Mouse (Mus musculus): ENCODE measurements around the gene Tspan18. TPM values are rescaled to one million over a fixed set of nuclear protein-coding genes. Genes with fewer than 3 reads are reported as not detected.

Gene Tspan18
- total RNA-seq, 1 experiment = 1.4 TPM

- Histone ChIP-seq H3K4me1 (ENCODE audit: control insufficient read depth in 2 of 2, insufficient read depth in 2 of 2, low read length in 2 of 2, poor library complexity in 1 of 2) (no peaks in the 10 kb centered on the region), H3K27ac (ENCODE audit: insufficient read depth, low read depth, low read length, poor library complexity, severe bottlenecking) (no peak overlapping the region), H3K4me3 (ENCODE audit: insufficient read depth in 1 of 2, low read depth in 1 of 2, low read length in 2 of 2, poor library complexity in 1 of 2, severe bottlenecking in 1 of 2) (no peak overlapping the region), H3K9ac (ENCODE audit: insufficient read depth, low read depth, low read length, poor library complexity, severe bottlenecking) (no peak overlapping the region), H3K9me3 (ENCODE audit: control insufficient read depth, insufficient read depth, low read depth, low read length) (no peaks in the 10 kb centered on the region), H3K36me3 (ENCODE audit: control insufficient read depth, insufficient read depth, low read length, poor library complexity, severe bottlenecking) (no peaks in the 10 kb centered on the region)
- in situ Hi-C loops (cut with MboI; ENCODE audit: low sequenced_read_pairs in 2 of 2, unreplicated experiment in 2 of 2) = loop anchor here in 1 of 2 experiments (10.0 kb wide), 1 partner anchor 106 kb away; no protein-coding TSS in a partner anchor
- TF ChIP-seq HCFC1 (IDR thresholded peaks at IDR 0.05; ENCODE audit: borderline replicate concordance, insufficient read depth, low read length) (no peak), MAFK (IDR thresholded peaks at IDR 0.05; ENCODE audit: insufficient read depth, low read depth, low read length) (no peak), ZC3H11A (IDR thresholded peaks at IDR 0.05; ENCODE audit: borderline replicate concordance, low read depth, low read length) (no peak), ZNF384 (IDR thresholded peaks at IDR 0.05; ENCODE audit: low read depth, low read length) (no peak), CHD2 (IDR thresholded peaks at IDR 0.05; ENCODE audit: low read depth, low read length) (no peak)
- no peak for DNase-seq (ENCODE audit: low read depth, low spot score)
Observed at GRCm38 (mm10) chr2:93331121-93331520, 3.2 kb downstream of the Tspan18 start.

- H3K36me3 ChIP-seq (ENCODE audit: control insufficient read depth, insufficient read depth, low read length, poor library complexity, severe bottlenecking) = no peaks in the 10 kb centered on the region
- in situ Hi-C loops (cut with MboI; ENCODE audit: low sequenced_read_pairs in 2 of 2, unreplicated experiment in 2 of 2) = no loop called here
- no peaks in the 10 kb centered on the region for H3K4me1 ChIP-seq (ENCODE audit: control insufficient read depth in 2 of 2, insufficient read depth in 2 of 2, low read length in 2 of 2, poor library complexity in 1 of 2)
- no peak overlapping the region for H3K9ac ChIP-seq (ENCODE audit: insufficient read depth, low read depth, low read length, poor library complexity, severe bottlenecking)
- H3K27ac ChIP-seq (ENCODE audit: insufficient read depth, low read depth, low read length, poor library complexity, severe bottlenecking) = no peak overlapping the region
- H3K9me3 ChIP-seq (ENCODE audit: control insufficient read depth, insufficient read depth, low read depth, low read length) = no peaks in the 10 kb centered on the region
- no peak for DNase-seq (ENCODE audit: low read depth, low spot score)
- TF ChIP-seq ZC3H11A (IDR thresholded peaks at IDR 0.05; ENCODE audit: borderline replicate concordance, low read depth, low read length) (no peak), ZNF384 (IDR thresholded peaks at IDR 0.05; ENCODE audit: low read depth, low read length) (no peak), HCFC1 (IDR thresholded peaks at IDR 0.05; ENCODE audit: borderline replicate concordance, insufficient read depth, low read length) (no peak), MAFK (IDR thresholded peaks at IDR 0.05; ENCODE audit: insufficient read depth, low read depth, low read length) (no peak), CHD2 (IDR thresholded peaks at IDR 0.05; ENCODE audit: low read depth, low read length) (no peak)
- no peak overlapping the region for H3K4me3 ChIP-seq (ENCODE audit: insufficient read depth in 1 of 2, low read depth in 1 of 2, low read length in 2 of 2, poor library complexity in 1 of 2, severe bottlenecking in 1 of 2)
Observed at GRCm38 (mm10) chr2:93329120-93329519, 5.2 kb downstream of the Tspan18 start.

GRCm38 (mm10) chr2:93327915-93328555 lies 6.3 kb downstream of the Tspan18 start:
- Histone ChIP-seq H3K9ac (ENCODE audit: insufficient read depth, low read depth, low read length, poor library complexity, severe bottlenecking) (no peak overlapping the region), H3K4me1 (ENCODE audit: control insufficient read depth in 2 of 2, insufficient read depth in 2 of 2, low read length in 2 of 2, poor library complexity in 1 of 2) (no peaks in the 10 kb centered on the region)

GRCm38 (mm10) chr2:93324681-93325080 lies 9.6 kb downstream of the Tspan18 start:
- no peak overlapping the region for H3K4me3 ChIP-seq (ENCODE audit: insufficient read depth in 1 of 2, low read depth in 1 of 2, low read length in 2 of 2, poor library complexity in 1 of 2, severe bottlenecking in 1 of 2)
- no peak for TF ChIP-seq CHD2 (IDR thresholded peaks at IDR 0.05; ENCODE audit: low read depth, low read length)
- no peak for TF ChIP-seq MAFK (IDR thresholded peaks at IDR 0.05; ENCODE audit: insufficient read depth, low read depth, low read length)
- no peak for TF ChIP-seq ZNF384 (IDR thresholded peaks at IDR 0.05; ENCODE audit: low read depth, low read length)
- no peak for TF ChIP-seq ZC3H11A (IDR thresholded peaks at IDR 0.05; ENCODE audit: borderline replicate concordance, low read depth, low read length)
- no peak for TF ChIP-seq HCFC1 (IDR thresholded peaks at IDR 0.05; ENCODE audit: borderline replicate concordance, insufficient read depth, low read length)
- H3K36me3 ChIP-seq (ENCODE audit: control insufficient read depth, insufficient read depth, low read length, poor library complexity, severe bottlenecking) = no peaks in the 10 kb centered on the region
- no peak overlapping the region for H3K27ac ChIP-seq (ENCODE audit: insufficient read depth, low read depth, low read length, poor library complexity, severe bottlenecking)
- no peak for DNase-seq (ENCODE audit: low read depth, low spot score)
- in situ Hi-C loops (cut with MboI; ENCODE audit: low sequenced_read_pairs in 2 of 2, unreplicated experiment in 2 of 2) = no loop called here
- H3K9ac ChIP-seq (ENCODE audit: insufficient read depth, low read depth, low read length, poor library complexity, severe bottlenecking) = no peak overlapping the region
- no peaks in the 10 kb centered on the region for H3K9me3 ChIP-seq (ENCODE audit: control insufficient read depth, insufficient read depth, low read depth, low read length)
- H3K4me1 ChIP-seq (ENCODE audit: control insufficient read depth in 2 of 2, insufficient read depth in 2 of 2, low read length in 2 of 2, poor library complexity in 1 of 2) = no peaks in the 10 kb centered on the region

More at GRCm38 (mm10) chr2:93327915-93328555, 6.3 kb downstream of the Tspan18 start:
- Histone ChIP-seq H3K27ac (ENCODE audit: insufficient read depth, low read depth, low read length, poor library complexity, severe bottlenecking) (no peak overlapping the region), H3K36me3 (ENCODE audit: control insufficient read depth, insufficient read depth, low read length, poor library complexity, severe bottlenecking) (no peaks in the 10 kb centered on the region), H3K9me3 (ENCODE audit: control insufficient read depth, insufficient read depth, low read depth, low read length) (no peaks in the 10 kb centered on the region), H3K4me3 (ENCODE audit: insufficient read depth in 1 of 2, low read depth in 1 of 2, low read length in 2 of 2, poor library complexity in 1 of 2, severe bottlenecking in 1 of 2) (no peak overlapping the region)
- no peak for TF ChIP-seq HCFC1 (IDR thresholded peaks at IDR 0.05; ENCODE audit: borderline replicate concordance, insufficient read depth, low read length)
- in situ Hi-C loops (cut with MboI; ENCODE audit: low sequenced_read_pairs in 2 of 2, unreplicated experiment in 2 of 2) = no loop called here
- no peak for DNase-seq (ENCODE audit: low read depth, low spot score)

GRCm38 (mm10) chr2:93321946-93322345 lies 12.4 kb downstream of the Tspan18 start:
- Histone ChIP-seq H3K9ac (ENCODE audit: insufficient read depth, low read depth, low read length, poor library complexity, severe bottlenecking) (no peak overlapping the region), H3K27ac (ENCODE audit: insufficient read depth, low read depth, low read length, poor library complexity, severe bottlenecking) (no peak overlapping the region), H3K9me3 (ENCODE audit: control insufficient read depth, insufficient read depth, low read depth, low read length) (no peaks in the 10 kb centered on the region), H3K4me1 (ENCODE audit: control insufficient read depth in 2 of 2, insufficient read depth in 2 of 2, low read length in 2 of 2, poor library complexity in 1 of 2) (no peaks in the 10 kb centered on the region), H3K36me3 (ENCODE audit: control insufficient read depth, insufficient read depth, low read length, poor library complexity, severe bottlenecking) (no peaks in the 10 kb centered on the region), H3K4me3 (ENCODE audit: insufficient read depth in 1 of 2, low read depth in 1 of 2, low read length in 2 of 2, poor library complexity in 1 of 2, severe bottlenecking in 1 of 2) (no peak overlapping the region)
- in situ Hi-C loops (cut with MboI; ENCODE audit: low sequenced_read_pairs in 2 of 2, unreplicated experiment in 2 of 2) = no loop called here
- TF ChIP-seq HCFC1 (IDR thresholded peaks at IDR 0.05; ENCODE audit: borderline replicate concordance, insufficient read depth, low read length) = no peak
- no peak for TF ChIP-seq CHD2 (IDR thresholded peaks at IDR 0.05; ENCODE audit: low read depth, low read length)
- TF ChIP-seq ZNF384 (IDR thresholded peaks at IDR 0.05; ENCODE audit: low read depth, low read length) = no peak
- no peak for TF ChIP-seq ZC3H11A (IDR thresholded peaks at IDR 0.05; ENCODE audit: borderline replicate concordance, low read depth, low read length)
- no peak for TF ChIP-seq MAFK (IDR thresholded peaks at IDR 0.05; ENCODE audit: insufficient read depth, low read depth, low read length)
- DNase-seq (ENCODE audit: low read depth, low spot score) = no peak
